Mouse (Mus musculus) G1E (cell line): Measurements from ENCODE around the gene Usp3.

Experiments used
- CTCF ChIP-seq: IDR thresholded peaks from 2 replicates; pipeline ENCODE4 v1.5.1; 2012; ENCODE audit warnings: low read depth, low read length, inconsistent platforms, mixed read lengths
- GATA1 ChIP-seq: IDR thresholded peaks from 2 replicates; pipeline ENCODE4 v1.6.1; 2012; ENCODE audit warnings: borderline replicate concordance, low read length, inconsistent platforms, mixed read lengths
- GATA2 ChIP-seq: IDR thresholded peaks from 2 replicates; pipeline ENCODE4 v1.6.1; 2012; ENCODE audit warnings: low read depth, low read length, inconsistent platforms, borderline replicate concordance
- POLR2AphosphoS5 ChIP-seq: IDR thresholded peaks from 2 replicates; pipeline ENCODE4 v1.6.1; 2012; ENCODE audit warnings: low read depth, low read length, inconsistent platforms; ENCODE audit not compliant: insufficient replicate concordance
- TAL1 ChIP-seq: conservative IDR thresholded peaks from 2 replicates; pipeline ENCODE4 v1.6.1; 2012; ENCODE audit warnings: low read depth, low read length, inconsistent platforms, mixed read lengths

- no peak for TF ChIP-seq CTCF
- no peak for TF ChIP-seq POLR2AphosphoS5
- TF ChIP-seq GATA1 = no peak
- no peak for TF ChIP-seq TAL1
- no peak for TF ChIP-seq GATA2
Observed at GRCm38 (mm10) chr9:66594061-66594460, 1.1 kb upstream of the Usp3 start.
